Mouse (Mus musculus) urinary bladder, postnatal 14 days (tissue): Measurements from ENCODE around the gene Mxd3.

Source experiments
- DNase-seq: peaks from one replicate; pipeline ENCODE4 v3.0.0; 2021; ENCODE audit warnings: low spot score

Gene Mxd3

GRCm38 (mm10) chr13:55329683-55330566 lies at the start of gene Mxd3:
TSS of gene Mxd3 (minus strand) at chr13:55329823.
- DNase-seq, result peak; percentile 84

GRCm38 (mm10) chr13:55378907-55379580 lies 49.4 kb upstream of the Mxd3 start:
- no peak for DNase-seq

- DNase-seq, result no peak
Observed at GRCm38 (mm10) chr13:55375877-55376276, 46.3 kb upstream of the Mxd3 start.

GRCm38 (mm10) chr13:55374206-55374924 lies 44.7 kb upstream of the Mxd3 start:
- DNase-seq, result no peak

GRCm38 (mm10) chr13:55371740-55372139 lies 42.1 kb upstream of the Mxd3 start:
- no peak for DNase-seq

- DNase-seq, result no peak
Observed at GRCm38 (mm10) chr13:55371007-55371681, 41.5 kb upstream of the Mxd3 start.

- no peak for DNase-seq
Observed at GRCm38 (mm10) chr13:55370234-55370633, 40.6 kb upstream of the Mxd3 start.

GRCm38 (mm10) chr13:55369531-55370114 lies 40.0 kb upstream of the Mxd3 start, which contains the start of gene Rgs14:
TSS of gene Rgs14 (plus strand) at chr13:55369732.
- no peak for DNase-seq

GRCm38 (mm10) chr13:55368401-55368800 lies 38.8 kb upstream of the Mxd3 start:
- no peak for DNase-seq

- peak; percentile 97 for DNase-seq
Observed at GRCm38 (mm10) chr13:55362453-55363060, 32.9 kb upstream of the Mxd3 start, which contains the start of gene Lman2. TSS of gene Lman2 (minus strand) at chr13:55362783.

- peak; percentile 28 for DNase-seq
Observed at GRCm38 (mm10) chr13:55361974-55362452, 32.4 kb upstream of the Mxd3 start.

- DNase-seq, result no peak
Observed at GRCm38 (mm10) chr13:55361145-55361544, 31.5 kb upstream of the Mxd3 start.

GRCm38 (mm10) chr13:55346745-55347144 lies 17.1 kb upstream of the Mxd3 start:
- DNase-seq, result no peak

GRCm38 (mm10) chr13:55344286-55344685 lies 14.7 kb upstream of the Mxd3 start:
- DNase-seq, result no peak

GRCm38 (mm10) chr13:55342469-55342868 lies 12.8 kb upstream of the Mxd3 start:
- DNase-seq, result no peak

GRCm38 (mm10) chr13:55339259-55339658 lies 9.6 kb upstream of the Mxd3 start:
- DNase-seq, result no peak

GRCm38 (mm10) chr13:55338131-55339054 lies 8.8 kb upstream of the Mxd3 start:
- no peak for DNase-seq

GRCm38 (mm10) chr13:55337341-55337975 lies 7.8 kb upstream of the Mxd3 start:
- DNase-seq, result no peak

GRCm38 (mm10) chr13:55335701-55336100 lies 6.1 kb upstream of the Mxd3 start:
- DNase-seq, result no peak
